Mouse (Mus musculus): ENCODE results near the gene Mau2.

Mau2 gene

GRCm38 (mm10) chr8:69973442-69974161 is 68.9 kb downstream of the Mau2 start:
- peak; percentile 72 for DNase-seq (ENCODE audit: extremely low spot score)

GRCm38 (mm10) chr8:69973063-69973441 is 69.5 kb downstream of the Mau2 start:
- no peak for DNase-seq (ENCODE audit: extremely low spot score)

- DNase-seq (ENCODE audit: extremely low spot score) = no peak
Observed at GRCm38 (mm10) chr8:69970880-69971279, 71.7 kb downstream of the Mau2 start.

DNA sequence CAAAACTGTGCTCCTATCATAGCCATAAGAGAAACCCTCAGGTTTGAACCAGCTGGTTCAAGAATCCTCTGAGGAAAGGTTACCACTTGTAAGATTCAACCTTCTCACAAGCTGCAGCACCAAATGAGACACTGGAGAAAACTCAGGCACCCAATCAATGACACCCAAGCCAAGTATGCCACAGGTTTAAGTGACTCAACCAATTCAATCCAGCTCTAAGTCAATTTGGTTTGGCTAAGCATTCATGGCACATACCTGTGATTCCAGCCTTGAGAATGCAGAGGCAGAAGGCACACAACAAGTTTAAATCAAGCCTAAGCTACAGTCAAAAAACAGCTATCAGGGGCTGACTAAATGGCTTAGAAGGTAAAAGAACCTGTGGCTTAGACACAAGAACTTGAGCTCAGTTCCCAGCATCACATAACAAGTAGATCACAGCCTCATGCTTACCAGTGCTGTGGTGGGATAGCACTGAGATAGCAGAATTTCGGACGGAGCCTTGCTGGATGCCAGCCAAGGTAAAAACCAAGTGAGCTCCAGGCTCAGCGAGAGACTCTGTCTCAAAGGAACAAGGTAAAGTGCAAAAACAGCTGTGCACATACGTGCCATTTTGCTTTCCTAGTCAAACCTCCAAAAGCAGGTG is 75.1 kb downstream of the Mau2 start:
- no peak for DNase-seq (ENCODE audit: extremely low spot score)
